Mouse (Mus musculus) forebrain, embryonic 14.5 days (tissue): ENCODE measurements around the gene P4hb. TPM values are rescaled to one million over a fixed set of nuclear protein-coding genes. Genes with fewer than 3 reads are reported as not detected.

Source experiments
- ATAC-seq: fragments of 200-750 bp; cut with Nextera tagmentation; 2 replicates; pipeline ENCODE4 v1.8.0; 2017; ENCODE audit warnings: mild to moderate bottlenecking, moderate library complexity
- DNase-seq: peaks from one replicate; pipeline ENCODE4 v3.0.0-alpha.2; 2015; ENCODE audit warnings: low spot score
- H3K27ac ChIP-seq: fragments of 300-500 bp; sonication (generic); 2 replicates; pipeline ENCODE4 v1.5.1; 2014; ENCODE audit warnings: low read depth, mild to moderate bottlenecking, control low read depth, low read length, moderate library complexity
- H3K27me3 ChIP-seq: fragments of 300-500 bp; sonication (generic); replicated peaks from 2 replicates; pipeline ENCODE4 v1.6.1; 2014; ENCODE audit warnings: low read length, control low read depth, mixed read lengths; ENCODE audit not compliant: control insufficient read depth, insufficient read depth
- H3K36me3 ChIP-seq: fragments of 300-500 bp; sonication (generic); 2 replicates; pipeline ENCODE4 v1.6.1; 2014; ENCODE audit warnings: low read length, control low read depth; ENCODE audit not compliant: control insufficient read depth, insufficient read depth
- H3K4me1 ChIP-seq: fragments of 300-500 bp; sonication (generic); 2 replicates; pipeline ENCODE4 v1.6.1; 2014; ENCODE audit warnings: antibody characterized with exemption, low read length, control low read depth; ENCODE audit not compliant: control insufficient read depth, insufficient read depth
- H3K4me2 ChIP-seq: fragments of 300-500 bp; sonication (generic); 2 replicates; pipeline ENCODE4 v1.6.1; 2014; ENCODE audit warnings: mild to moderate bottlenecking, control low read depth, low read length
- H3K4me3 ChIP-seq: fragments of 300-500 bp; sonication (generic); 2 replicates; pipeline ENCODE4 v1.5.1; 2014; ENCODE audit warnings: low read depth, low read length, control low read depth
- H3K9ac ChIP-seq: fragments of 300-500 bp; sonication (generic); 2 replicates; pipeline ENCODE4 v1.6.1; 2014; ENCODE audit warnings: mild to moderate bottlenecking, low read length, control low read depth, moderate library complexity
- H3K9me3 ChIP-seq: fragments of 300-500 bp; sonication (generic); replicated peaks from 2 replicates; pipeline ENCODE4 v1.6.1; 2016; ENCODE audit warnings: low read length, control low read depth, mixed read lengths; ENCODE audit not compliant: control insufficient read depth
- WGBS: fragments of 180-500 bp; shearing (Covaris S2); extraction: QIAGEN DNeasy Blood & Tissue Kit; methylation state at CpG from one replicate; pipeline ENCODE4 v1.1.7; 2014; 5-methylcytosine and 5-hydroxymethylcytosine counted together
- polyA plus RNA-seq: library from polyadenylated mRNA; unstranded; fragments of >200 nt; fragmentation: Nextera tagmentation; extraction: Ambion mirVana; gene quantifications from 2 replicates; pipeline ENCODE4 v1.2.1, GENCODE M21; 2014

P4hb gene
- polyA plus RNA-seq, 1 experiment from 2014 or later: 332 TPM

- Histone ChIP-seq H3K27me3 (no peaks in the 10 kb centered on the region), H3K4me1 (peaks cover 13% of the 10 kb centered on the region), H3K36me3 (no peaks in the 10 kb centered on the region), H3K4me2 (peak within 1 kb of the TSS; percentile 94), H3K9ac (peak within 1 kb of the TSS; percentile 96), H3K4me3 (peak within 1 kb of the TSS; percentile 99), H3K9me3 (no peaks in the 10 kb centered on the region), H3K27ac (peak within 1 kb of the TSS; percentile 74)
- 96% methylated on average over 28 of the region's 28 CpGs for whole genome bisulfite sequencing
- no peak for ATAC-seq
- DNase-seq: no peak
Measured at GRCm38 (mm10) chr11:120550810-120551440, 22.1 kb downstream of the P4hb start, which contains the start of gene Ppp1r27. TSS of gene Ppp1r27 (minus strand) at chr11:120551132.

GRCm38 (mm10) chr11:120549986-120550809 lies 22.9 kb downstream of the P4hb start:
- Histone ChIP-seq H3K4me1 (peaks cover 13% of the 10 kb centered on the region), H3K27ac (peak overlapping the region; percentile 74), H3K4me3 (peak overlapping the region; percentile 99), H3K36me3 (no peaks in the 10 kb centered on the region), H3K9me3 (no peaks in the 10 kb centered on the region), H3K9ac (peak overlapping the region; percentile 96), H3K4me2 (peak overlapping the region; percentile 94), H3K27me3 (no peaks in the 10 kb centered on the region)
- WGBS: 76% methylated on average over 11 of the region's 11 CpGs
- DNase-seq: no peak
- peak; percentile 54 for ATAC-seq

GRCm38 (mm10) chr11:120549168-120549945 lies 23.7 kb downstream of the P4hb start, which contains the start of gene Mcrip1:
TSS of gene Mcrip1 (minus strand) at chr11:120549727.
- H3K9ac ChIP-seq: peak within 1 kb of the TSS; percentile 96
- no peaks in the 10 kb centered on the region for H3K9me3 ChIP-seq
- under 1% methylated on average over 57 of the region's 87 CpGs for WGBS
- peaks cover 13% of the 10 kb centered on the region for H3K4me1 ChIP-seq
- peaks cover 8% of the 10 kb centered on the region for H3K36me3 ChIP-seq
- peak within 1 kb of the TSS; percentile 74 for H3K27ac ChIP-seq
- DNase-seq (peak; percentile 92), ATAC-seq (peak; percentile 93)
- peak within 1 kb of the TSS; percentile 99 for H3K4me3 ChIP-seq
- peak within 1 kb of the TSS; percentile 94 for H3K4me2 ChIP-seq
- H3K27me3 ChIP-seq: no peaks in the 10 kb centered on the region

GRCm38 (mm10) chr11:120548786-120549167 lies 24.3 kb downstream of the P4hb start:
- DNase-seq: no peak
- Histone ChIP-seq H3K36me3 (peaks cover 13% of the 10 kb centered on the region), H3K27me3 (no peaks in the 10 kb centered on the region), H3K4me3 (peak overlapping the region; percentile 99), H3K9ac (peak overlapping the region; percentile 96), H3K4me1 (peaks cover 13% of the 10 kb centered on the region), H3K9me3 (no peaks in the 10 kb centered on the region), H3K27ac (peak overlapping the region; percentile 74; the same call in 1 of the 2 replicates), H3K4me2 (peak overlapping the region; percentile 94)
- ATAC-seq: no peak
- WGBS: 26% methylated on average over 7 of the region's 7 CpGs

- Histone ChIP-seq H3K4me3 (peak overlapping the region; percentile 99), H3K27me3 (no peaks in the 10 kb centered on the region), H3K36me3 (peaks cover 19% of the 10 kb centered on the region), H3K9me3 (no peaks in the 10 kb centered on the region), H3K4me1 (peaks cover 13% of the 10 kb centered on the region), H3K4me2 (peak overlapping the region; percentile 94), H3K9ac (peak overlapping the region; percentile 96; the same call in 1 of the 2 replicates), H3K27ac (no peak overlapping the region)
- 88% methylated on average over 3 of the region's 3 CpGs for WGBS
- ATAC-seq (no peak), DNase-seq (no peak)
Measured at GRCm38 (mm10) chr11:120548214-120548613, 24.8 kb downstream of the P4hb start.

- Histone ChIP-seq H3K27ac (no peak overlapping the region), H3K4me2 (no peak overlapping the region), H3K27me3 (no peaks in the 10 kb centered on the region), H3K4me1 (peaks cover 13% of the 10 kb centered on the region), H3K9ac (no peak overlapping the region), H3K4me3 (no peak overlapping the region), H3K36me3 (peaks cover 26% of the 10 kb centered on the region), H3K9me3 (no peaks in the 10 kb centered on the region)
- DNase-seq (no peak), ATAC-seq (no peak)
- WGBS: 78% methylated on average over 2 of the region's 2 CpGs
Measured at GRCm38 (mm10) chr11:120547469-120547868, 25.6 kb downstream of the P4hb start.

- Histone ChIP-seq H3K27me3 (no peaks in the 10 kb centered on the region), H3K4me1 (peaks cover 13% of the 10 kb centered on the region), H3K4me3 (no peak overlapping the region), H3K4me2 (no peak overlapping the region), H3K27ac (no peak overlapping the region), H3K9me3 (no peaks in the 10 kb centered on the region), H3K36me3 (peaks cover 37% of the 10 kb centered on the region), H3K9ac (no peak overlapping the region)
- WGBS: 92% methylated on average over 3 of the region's 3 CpGs
- DNase-seq: no peak
- ATAC-seq: no peak
Measured at GRCm38 (mm10) chr11:120545964-120546363, 27.1 kb downstream of the P4hb start.

- H3K9ac ChIP-seq: no peak overlapping the region
- no peak overlapping the region for H3K27ac ChIP-seq
- H3K4me1 ChIP-seq: no peaks in the 10 kb centered on the region; the same call in 1 of the 2 replicates
- DNase-seq (no peak), ATAC-seq (no peak)
- no peak overlapping the region for H3K4me3 ChIP-seq
- H3K4me2 ChIP-seq: no peak overlapping the region
- WGBS: 83% methylated on average over 6 of the region's 6 CpGs
- H3K36me3 ChIP-seq: peaks cover 37% of the 10 kb centered on the region
- no peaks in the 10 kb centered on the region for H3K27me3 ChIP-seq
- H3K9me3 ChIP-seq: no peaks in the 10 kb centered on the region
Measured at GRCm38 (mm10) chr11:120542376-120542775, 30.7 kb downstream of the P4hb start.
